ENCODE assay signal across 13 mouse cellular contexts in the genomic region with DNA sequence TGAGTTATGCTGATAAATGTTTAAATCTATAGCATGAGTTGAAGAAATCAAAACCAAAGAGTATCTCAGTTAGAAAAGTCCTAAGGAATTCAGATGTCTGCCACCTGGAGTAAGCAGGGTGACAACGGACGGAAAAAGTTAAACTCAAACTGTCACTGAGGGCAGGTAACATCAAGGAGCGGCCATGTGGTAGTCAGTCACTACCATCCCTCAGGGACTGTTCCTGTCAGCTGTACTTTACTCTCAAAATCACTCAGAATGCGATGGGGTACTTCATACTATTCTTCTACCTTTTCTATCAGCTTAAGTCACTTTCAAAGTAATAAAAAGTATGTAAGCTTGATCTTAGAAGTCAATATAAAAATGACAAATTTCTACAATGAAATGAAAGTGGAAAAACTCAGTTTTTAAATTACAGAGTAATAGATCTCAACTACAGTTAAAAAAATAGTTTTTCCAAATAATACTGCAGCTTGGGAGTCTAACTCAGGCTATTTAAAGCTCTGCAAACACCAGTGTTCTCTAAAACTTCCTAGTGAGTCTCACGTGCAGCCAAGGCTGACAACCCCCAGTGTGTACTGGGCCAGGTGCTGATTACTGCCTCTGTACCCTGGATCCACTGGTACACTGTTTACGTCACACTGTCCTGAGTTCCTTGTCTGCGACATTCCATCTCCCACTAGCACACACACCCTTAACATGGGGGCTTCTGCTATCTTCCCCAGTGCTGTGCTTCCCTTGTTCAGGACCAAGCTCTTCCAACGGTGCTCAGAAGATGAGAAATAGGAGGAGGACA. TPM values are rescaled to one million over a fixed set of nuclear protein-coding genes. Genes with fewer than 3 reads are reported as not detected.
DNase-seq lines count a peak whose midpoint lies in the region; ATAC-seq and TF ChIP-seq lines count a peak whose summit lies in the region.
"Had no signal": no experiment of that assay in that cellular context is flagged by ENCODE, and none has a peak within 500 bp of the region (broad histone marks: within the 10 kb centered on the region; RNA-seq: fewer than 3 reads in every experiment).

No protein-coding gene starts in this region.

- H3K27ac ChIP-seq in left cerebral cortex, adult 2 months: peak overlapping the region; percentile 29; the same call in 1 of the 2 replicates
- peak overlapping the region; percentile 55 for H3K27ac ChIP-seq in bone marrow macrophage, adult 2 months (ENCODE audit: insufficient read depth, low read depth, low read length)
- H3K27ac ChIP-seq in heart, embryonic 14.5 days (replicated peaks in 1 of 2; ENCODE audit: control insufficient read depth in 1 of 2, insufficient read depth in 1 of 2, low read depth in 2 of 2, low read length in 2 of 2): peak overlapping the region; percentile 8 to 31; a peak in 2 of 4 replicates
- peak overlapping the region; percentile 24; the same call in 1 of the 2 replicates for H3K27ac ChIP-seq in olfactory bulb, adult 2 months (ENCODE audit: insufficient read depth, low read depth, low read length)
- H3K27ac ChIP-seq: liver, embryonic 14.5 days had no signal

- TF ChIP-seq CTCF in left cerebral cortex, adult 2 months (IDR thresholded peaks at IDR 0.05): no peak
- TF ChIP-seq CTCF in bone marrow macrophage, adult 2 months (IDR thresholded peaks at IDR 0.05; ENCODE audit: low read depth, low read length): no peak
- no peak for TF ChIP-seq CTCF in olfactory bulb, adult 2 months (IDR thresholded peaks at IDR 0.05; ENCODE audit: insufficient read depth, low read depth, low read length)

- 60% methylated on average over 8 of the region's 8 CpGs for WGBS in heart, embryonic 14.5 days
- WGBS in olfactory bulb, adult 2 months: 64% methylated on average over 8 of the region's 8 CpGs

- H3K36me3 ChIP-seq in heart, embryonic 14.5 days (ENCODE audit: control insufficient read depth, insufficient read depth, low read length): peaks cover 44% of the 10 kb centered on the region

- H3K27me3 ChIP-seq in heart, embryonic 14.5 days (ENCODE audit: control insufficient read depth, insufficient read depth, low read length): no peaks in the 10 kb centered on the region

- intact Hi-C loops in left cerebral cortex, adult 2 months (cut with DNase I): no loop called here

- DNase-seq in left cerebral cortex, adult 2 months (ENCODE audit: extremely low spot score in 1 of 2, low spot score in 2 of 2): no peak
- no peak for DNase-seq in left cerebral cortex, adult 11 months (ENCODE audit: low spot score)
- no peak for DNase-seq in layer of hippocampus, postnatal 10 days (ENCODE audit: low spot score in 2 of 2)
- no peak for DNase-seq in cerebellum, postnatal 36 days
- DNase-seq: cerebellum, postnatal 25 days; gastrocnemius, postnatal 25 days; kidney, adult 11 months; kidney, postnatal 14 days; thymus, adult 2 months had no signal

- no peak overlapping the region for H3K4me3 ChIP-seq in left cerebral cortex, adult 2 months
- H3K4me3 ChIP-seq in bone marrow macrophage, adult 2 months (ENCODE audit: insufficient read depth, low read length): no peak overlapping the region
- H3K4me3 ChIP-seq in heart, embryonic 14.5 days (ENCODE audit: control insufficient read depth in 1 of 2, insufficient read depth in 1 of 2, low read depth in 1 of 2, low read length in 2 of 2): no peak overlapping the region
- H3K4me3 ChIP-seq in olfactory bulb, adult 2 months (ENCODE audit: insufficient read depth, low read depth, low read length): no peak overlapping the region

- no peaks in the 10 kb centered on the region for H3K9me3 ChIP-seq in heart, embryonic 14.5 days (ENCODE audit: control insufficient read depth, low read length)

- no peak overlapping the region for H3K4me2 ChIP-seq in heart, embryonic 14.5 days (ENCODE audit: low read length)

- no peak for ATAC-seq in heart, embryonic 14.5 days (ENCODE audit: insufficient number of reproducible peaks, insufficient read depth, low FRiP score, low read depth)

- TF ChIP-seq POLR2A in bone marrow macrophage, adult 2 months (IDR thresholded peaks at IDR 0.05; ENCODE audit: borderline replicate concordance, low read depth, low read length): no peak
- no peak for TF ChIP-seq POLR2A in olfactory bulb, adult 2 months (IDR thresholded peaks at IDR 0.05; ENCODE audit: insufficient read depth, low read depth, low read length)

- peaks cover 31% of the 10 kb centered on the region for H3K4me1 ChIP-seq in bone marrow macrophage, adult 2 months (ENCODE audit: control insufficient read depth, insufficient read depth, low read length)
- H3K4me1 ChIP-seq in heart, embryonic 14.5 days (ENCODE audit: control insufficient read depth in 2 of 2, insufficient read depth in 2 of 2, low read length in 2 of 2): peaks cover 2 to 12% of the 10 kb centered on the region in 2 experiments; a peak in 3 of 4 replicates
- H3K4me1 ChIP-seq in olfactory bulb, adult 2 months (ENCODE audit: control insufficient read depth, insufficient read depth, low read length): peaks cover 2% of the 10 kb centered on the region; the same call in 1 of the 2 replicates

- H3K9ac ChIP-seq in heart, embryonic 14.5 days (ENCODE audit: low read length): no peak overlapping the region
- H3K9ac ChIP-seq: liver, embryonic 14.5 days had no signal

RNA-seq across cellular contexts. Expression of a gene that starts 35.6 kb away (rescaled TPM):
- total RNA-seq in left cerebral cortex, adult 2 months (2021): 10 to 100 TPM; 36.7 to 37.7 TPM
- 35.3 and 35.8 TPM in 2 replicates for polyA plus RNA-seq in bone marrow macrophage, adult 2 months (2012; ENCODE audit: insufficient read depth, insufficient read length, missing spikeins)
- 10.3 and 13.0 TPM in 2 replicates for polyA plus RNA-seq in heart, embryonic 14.5 days (2014; fragmentation: Nextera tagmentation; extraction: Ambion mirVana)
- polyA plus RNA-seq in olfactory bulb, adult 2 months (2012; ENCODE audit: insufficient read depth, insufficient read length, low replicate concordance, missing spikeins): not detected in 2 replicates
- 10 to 100 TPM; 31.8 to 34.1 TPM for total RNA-seq in layer of hippocampus, postnatal 10 days (2021)
